Mouse (Mus musculus): Measurements from ENCODE around the gene Ubtd1.

DNA sequence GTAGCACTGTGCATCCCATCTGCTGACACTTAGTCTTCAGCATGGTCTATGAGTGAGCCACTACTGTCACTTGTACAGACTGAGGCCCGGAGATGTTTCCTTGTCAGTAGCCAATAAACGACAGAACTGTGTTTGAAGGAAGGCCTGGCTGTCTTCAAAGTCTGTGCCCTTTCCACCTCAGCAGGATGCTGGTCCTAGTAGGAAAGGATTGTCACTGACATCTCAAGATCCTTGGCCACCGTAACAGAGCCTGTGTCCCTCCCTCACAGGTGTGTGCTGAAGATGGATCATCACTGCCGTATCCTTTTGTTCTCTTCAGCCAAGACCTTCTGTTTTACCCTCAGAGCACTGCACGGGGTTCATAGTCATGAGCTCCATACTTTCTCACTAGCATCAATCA is 43.0 kb upstream of the Ubtd1 start:
- no peak for TF ChIP-seq CTCF (IDR thresholded peaks at IDR 0.05; ENCODE audit: insufficient read depth, low read depth, low read length)
- TF ChIP-seq POLR2A (IDR thresholded peaks at IDR 0.05; ENCODE audit: insufficient read depth, low read depth, low read length), result no peak

Data from olfactory bulb, adult 2 months (tissue).